Mouse (Mus musculus) neutrophil, adult 65 days (primary cell): Measurements from ENCODE around the gene Spata17. TPM values are rescaled to one million over a fixed set of nuclear protein-coding genes. Genes with fewer than 3 reads are reported as not detected.

ENCODE experiments used
- total RNA-seq: library from RNA; stranded (reverse); gene quantifications from 2 replicates; pipeline ENCODE4 v1.2.4, GENCODE M21; 2023

The Spata17 gene
- total RNA-seq: not detected in 2 replicates

GRCm38 (mm10) chr1:187215181-187216116 is at the start of gene Spata17, which contains the start of gene Gpatch2:
TSS of gene Spata17 (minus strand) at chr1:187215465.
TSS of gene Gpatch2 (plus strand) at chr1:187215508.

Other genes starting within 250 kb of the Spata17 start
- not detected in 2 replicates for gene D1Pas1, start 248.0 kb downstream of the Spata17 start, total RNA-seq
- 9.9 and 14.4 TPM in 2 replicates for gene Gpatch2, start within 50 bp of the Spata17 start, total RNA-seq